Mouse (Mus musculus) embryonic facial prominence, embryonic 11.5 days (tissue): ENCODE results near the gene Kcnd1. TPM values are rescaled to one million over a fixed set of nuclear protein-coding genes. Genes with fewer than 3 reads are reported as not detected.
A peak's percentile ranks its signal among the peaks of the same experiment; 100 is the strongest.

Source experiments
- ATAC-seq: fragments of 200-750 bp; cut with Nextera tagmentation; replicated peaks from 2 replicates; pipeline ENCODE4 v1.8.0; 2017; ENCODE audit warnings: low read depth; ENCODE audit not compliant: insufficient number of reproducible peaks, low FRiP score, low TSS enrichment
- DNase-seq: peaks from one replicate; pipeline ENCODE4 v3.0.0-alpha.2; 2015; ENCODE audit warnings: low spot score
- H3K27ac ChIP-seq: fragments of 300-500 bp; sonication (generic); replicated peaks from 2 replicates; pipeline ENCODE4 v1.5.1; 2014; ENCODE audit warnings: mild to moderate bottlenecking, low read depth, low read length, control low read depth
- H3K27me3 ChIP-seq: fragments of 300-500 bp; sonication (generic); 2 replicates; pipeline ENCODE4 v1.6.1; 2014; ENCODE audit warnings: mild to moderate bottlenecking, low read length, moderate library complexity, mixed read lengths; ENCODE audit not compliant: control insufficient read depth, insufficient read depth
- H3K36me3 ChIP-seq: fragments of 300-500 bp; sonication (generic); replicated peaks from 2 replicates; pipeline ENCODE4 v1.6.1; 2014; ENCODE audit warnings: low read depth, mild to moderate bottlenecking, low read length, moderate library complexity, mixed read lengths; ENCODE audit not compliant: control insufficient read depth, insufficient read depth
- H3K4me1 ChIP-seq: fragments of 300-500 bp; sonication (generic); 2 replicates; pipeline ENCODE4 v1.6.1; 2014; ENCODE audit warnings: low read length, mixed read lengths; ENCODE audit not compliant: control insufficient read depth, insufficient read depth
- H3K4me2 ChIP-seq: fragments of 300-500 bp; sonication (generic); 2 replicates; pipeline ENCODE4 v1.6.1; 2014; ENCODE audit warnings: low read depth, mild to moderate bottlenecking, control low read depth, low read length, moderate library complexity
- H3K4me3 ChIP-seq: fragments of 300-500 bp; sonication (generic); 2 replicates; pipeline ENCODE4 v1.5.1; 2014; ENCODE audit warnings: low read depth, low read length, control low read depth
- H3K9ac ChIP-seq: fragments of 300-500 bp; sonication (generic); replicated peaks from 2 replicates; pipeline ENCODE4 v1.6.1; 2014; ENCODE audit warnings: mild to moderate bottlenecking, control low read depth, low read length
- H3K9me3 ChIP-seq: fragments of 300-500 bp; sonication (generic); replicated peaks from 2 replicates; pipeline ENCODE4 v1.6.1; 2016; ENCODE audit warnings: mild to moderate bottlenecking, low read length, inconsistent platforms, mixed read lengths; ENCODE audit not compliant: control insufficient read depth
- WGBS: fragments of 180-500 bp; shearing (Covaris S2); extraction: QIAGEN DNeasy Blood & Tissue Kit; methylation state at CpG from one replicate; pipeline ENCODE4 v1.1.7; 2014; 5-methylcytosine and 5-hydroxymethylcytosine counted together
- polyA plus RNA-seq: library from polyadenylated mRNA; unstranded; fragments of >200 nt; fragmentation: Nextera tagmentation; extraction: Ambion mirVana; gene quantifications from 2 replicates; pipeline ENCODE4 v1.2.1, GENCODE M21; 2014

Kcnd1 gene
- polyA plus RNA-seq, 1 experiment from 2014 or later = 0.86 TPM

GRCm38 (mm10) chrX:7865343-7865742 lies 43.3 kb downstream of the Kcnd1 start:
- Histone ChIP-seq H3K4me2 (no peak overlapping the region), H3K36me3 (no peaks in the 10 kb centered on the region; the same call in 1 of the 2 replicates), H3K4me1 (no peaks in the 10 kb centered on the region), H3K27me3 (no peaks in the 10 kb centered on the region), H3K9ac (no peak overlapping the region), H3K27ac (no peak overlapping the region), H3K4me3 (no peak overlapping the region), H3K9me3 (no peaks in the 10 kb centered on the region)
- 72% methylated on average over 2 of the region's 2 CpGs for WGBS
- ATAC-seq (no peak), DNase-seq (no peak)

DNA sequence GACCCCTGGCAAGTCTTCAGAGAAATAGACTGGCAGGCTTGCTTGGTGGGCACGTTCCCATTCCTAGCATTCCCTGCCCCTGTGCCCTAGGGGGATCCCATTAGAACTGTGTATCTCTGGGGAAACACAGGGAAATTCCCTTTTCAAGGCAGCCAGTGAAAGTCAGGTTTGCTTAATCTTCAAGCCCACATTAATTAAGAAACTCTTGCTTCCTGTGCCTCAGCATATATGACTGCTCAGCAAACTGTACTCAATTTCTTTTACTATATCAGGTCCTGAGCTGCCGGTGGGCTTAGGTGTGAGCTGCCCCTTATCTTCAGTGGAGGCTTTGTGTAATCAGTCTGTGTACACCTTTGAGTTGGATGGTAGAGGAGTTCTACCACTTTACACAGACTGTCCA lies 43.7 kb downstream of the Kcnd1 start:
- Histone ChIP-seq H3K9ac (no peak overlapping the region), H3K4me1 (no peaks in the 10 kb centered on the region), H3K9me3 (no peaks in the 10 kb centered on the region), H3K27me3 (no peaks in the 10 kb centered on the region), H3K4me2 (no peak overlapping the region), H3K27ac (no peak overlapping the region), H3K36me3 (no peaks in the 10 kb centered on the region; the same call in 1 of the 2 replicates), H3K4me3 (no peak overlapping the region)
- 82% methylated on average over 2 of the region's 2 CpGs for WGBS
- ATAC-seq (no peak), DNase-seq (no peak)

GRCm38 (mm10) chrX:7867141-7867540 lies 45.1 kb downstream of the Kcnd1 start:
- DNase-seq = no peak
- no peak overlapping the region for H3K4me2 ChIP-seq
- H3K27ac ChIP-seq = no peak overlapping the region
- H3K9me3 ChIP-seq = no peaks in the 10 kb centered on the region
- H3K27me3 ChIP-seq = no peaks in the 10 kb centered on the region
- H3K36me3 ChIP-seq = no peaks in the 10 kb centered on the region; the same call in 1 of the 2 replicates
- ATAC-seq = no peak
- no peaks in the 10 kb centered on the region for H3K4me1 ChIP-seq
- H3K4me3 ChIP-seq = no peak overlapping the region
- no peak overlapping the region for H3K9ac ChIP-seq
- 88% methylated on average over 1 of the region's 1 CpGs for WGBS

DNA sequence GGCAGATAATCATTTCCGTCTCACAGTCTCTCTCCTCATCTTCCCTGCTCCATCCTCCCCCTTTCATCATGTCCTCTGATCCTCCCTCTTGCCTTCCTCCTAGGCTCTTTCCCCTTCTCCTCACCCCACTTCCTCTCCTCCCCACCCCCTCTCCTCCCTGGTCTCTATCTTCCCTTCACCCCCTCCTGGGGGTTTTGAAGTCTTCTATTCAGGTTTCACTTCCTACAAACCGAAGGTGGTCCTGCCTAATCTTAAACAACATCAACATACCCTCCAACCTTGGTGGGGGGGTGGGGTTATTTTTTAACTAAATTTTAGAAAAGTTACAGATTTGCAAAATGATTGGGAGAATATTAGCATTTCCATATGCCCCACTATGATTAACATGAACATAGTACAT lies 46.4 kb downstream of the Kcnd1 start:
- no peak for DNase-seq
- no peak overlapping the region for H3K27ac ChIP-seq
- no peak for ATAC-seq
- no peaks in the 10 kb centered on the region for H3K9me3 ChIP-seq
- no peak overlapping the region for H3K9ac ChIP-seq
- H3K4me1 ChIP-seq = no peaks in the 10 kb centered on the region
- WGBS = 54% methylated on average over 2 of the region's 2 CpGs
- no peak overlapping the region for H3K4me2 ChIP-seq
- no peak overlapping the region for H3K4me3 ChIP-seq
- no peaks in the 10 kb centered on the region for H3K27me3 ChIP-seq
- H3K36me3 ChIP-seq = no peaks in the 10 kb centered on the region; the same call in 1 of the 2 replicates

- no peaks in the 10 kb centered on the region for H3K27me3 ChIP-seq
- no peaks in the 10 kb centered on the region; the same call in 1 of the 2 replicates for H3K36me3 ChIP-seq
- no peak for DNase-seq
- H3K27ac ChIP-seq = no peak overlapping the region
- H3K4me1 ChIP-seq = no peaks in the 10 kb centered on the region
- WGBS = 39% methylated on average over 3 of the region's 3 CpGs
- H3K4me2 ChIP-seq = no peak overlapping the region
- no peak overlapping the region for H3K4me3 ChIP-seq
- ATAC-seq = no peak
- no peak overlapping the region for H3K9ac ChIP-seq
- H3K9me3 ChIP-seq = no peaks in the 10 kb centered on the region
These were observed 47.7 kb downstream of the Kcnd1 start for GRCm38 (mm10) chrX:7869826-7870225.

DNA sequence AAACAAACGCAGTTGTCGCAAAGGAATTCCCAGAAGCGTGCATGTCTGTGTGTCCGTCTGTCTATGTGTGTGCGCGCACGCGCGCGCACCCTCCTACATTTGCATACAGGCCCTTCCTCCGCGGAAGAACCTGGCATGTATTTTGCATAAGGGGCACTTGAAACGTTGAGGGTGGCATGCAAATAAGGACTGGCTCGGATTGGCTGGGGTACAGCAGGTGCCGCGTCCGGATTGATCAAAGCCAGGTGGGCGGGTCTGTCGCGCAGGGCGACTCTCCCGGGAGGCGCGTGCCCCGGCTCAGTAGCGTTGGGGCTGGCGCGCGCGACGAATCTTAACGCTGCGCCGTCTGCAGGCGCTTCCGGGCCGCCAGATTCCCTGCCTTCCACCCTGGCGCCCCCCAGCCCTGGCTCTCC lies 55.9 kb downstream of the Kcnd1 start, which contains the start of gene Pim2:
TSS of gene Pim2 (plus strand) at position 256 of the 413 bp plus-strand sequence.
- ATAC-seq (peak; percentile 83), DNase-seq (peak; percentile 80)
- WGBS = 24% methylated on average over 34 of the region's 38 CpGs
- Histone ChIP-seq H3K4me2 (peak within 1 kb of the TSS; percentile 76), H3K27ac (no peak within 1 kb of the TSS), H3K4me3 (peak within 1 kb of the TSS; percentile 34), H3K36me3 (no peaks in the 10 kb centered on the region), H3K27me3 (no peaks in the 10 kb centered on the region), H3K9me3 (no peaks in the 10 kb centered on the region), H3K9ac (peak within 1 kb of the TSS; percentile 43; the same call in 1 of the 2 replicates), H3K4me1 (no peaks in the 10 kb centered on the region)

- ATAC-seq (peak; percentile 31), DNase-seq (no peak)
These were observed 56.4 kb downstream of the Kcnd1 start for GRCm38 (mm10) chrX:7878495-7878894.

DNA sequence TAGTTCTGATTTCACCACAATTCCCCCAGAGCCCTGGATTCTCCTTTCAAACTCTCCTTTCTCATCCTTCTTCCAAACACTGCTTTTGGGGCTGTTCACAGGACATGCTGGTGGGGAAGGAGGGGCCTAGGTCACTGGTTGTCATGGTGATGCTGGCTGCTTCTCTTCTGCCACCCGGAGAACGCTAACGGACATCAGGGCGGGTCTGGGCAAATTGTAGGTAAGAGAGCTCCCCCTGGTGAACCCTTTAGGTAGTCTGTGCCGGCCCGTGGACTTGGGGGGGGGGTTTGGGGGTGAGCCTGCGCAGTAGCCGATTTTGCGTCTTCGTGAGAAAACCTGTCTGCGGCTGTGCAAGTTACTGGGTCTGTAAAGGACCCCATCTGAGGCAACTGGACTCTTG lies 57.7 kb downstream of the Kcnd1 start:
- Histone ChIP-seq H3K9me3 (no peaks in the 10 kb centered on the region), H3K4me2 (peak overlapping the region; percentile 21; the same call in 1 of the 2 replicates), H3K27ac (no peak overlapping the region), H3K4me1 (no peaks in the 10 kb centered on the region), H3K4me3 (no peak overlapping the region), H3K9ac (no peak overlapping the region), H3K27me3 (no peaks in the 10 kb centered on the region), H3K36me3 (no peaks in the 10 kb centered on the region)
- ATAC-seq = 0 out of 2 replicates have a peak, but pooled peaks have one; percentile 31
- 11% methylated on average over 11 of the region's 11 CpGs for WGBS
- peak; percentile 78 for DNase-seq

More at GRCm38 (mm10) chrX:7878495-7878894, 56.4 kb downstream of the Kcnd1 start:
- Histone ChIP-seq H3K27ac (no peak overlapping the region), H3K27me3 (no peaks in the 10 kb centered on the region), H3K36me3 (no peaks in the 10 kb centered on the region), H3K4me1 (no peaks in the 10 kb centered on the region), H3K9ac (peak overlapping the region; percentile 43; the same call in 1 of the 2 replicates), H3K9me3 (no peaks in the 10 kb centered on the region), H3K4me3 (peak overlapping the region; percentile 34), H3K4me2 (peak overlapping the region; percentile 76)
- 16% methylated on average over 21 of the region's 21 CpGs for WGBS
